Mouse (Mus musculus) cerebellum, postnatal 25 days (tissue): Measurements from ENCODE around the gene Cdc14a.

Source experiments
- DNase-seq, 2 experiments: peaks; one replicate each; pipeline ENCODE4 v3.0.0; 2021; ENCODE audit warnings: mixed read lengths in 2 of 2

Cdc14a gene

DNA sequence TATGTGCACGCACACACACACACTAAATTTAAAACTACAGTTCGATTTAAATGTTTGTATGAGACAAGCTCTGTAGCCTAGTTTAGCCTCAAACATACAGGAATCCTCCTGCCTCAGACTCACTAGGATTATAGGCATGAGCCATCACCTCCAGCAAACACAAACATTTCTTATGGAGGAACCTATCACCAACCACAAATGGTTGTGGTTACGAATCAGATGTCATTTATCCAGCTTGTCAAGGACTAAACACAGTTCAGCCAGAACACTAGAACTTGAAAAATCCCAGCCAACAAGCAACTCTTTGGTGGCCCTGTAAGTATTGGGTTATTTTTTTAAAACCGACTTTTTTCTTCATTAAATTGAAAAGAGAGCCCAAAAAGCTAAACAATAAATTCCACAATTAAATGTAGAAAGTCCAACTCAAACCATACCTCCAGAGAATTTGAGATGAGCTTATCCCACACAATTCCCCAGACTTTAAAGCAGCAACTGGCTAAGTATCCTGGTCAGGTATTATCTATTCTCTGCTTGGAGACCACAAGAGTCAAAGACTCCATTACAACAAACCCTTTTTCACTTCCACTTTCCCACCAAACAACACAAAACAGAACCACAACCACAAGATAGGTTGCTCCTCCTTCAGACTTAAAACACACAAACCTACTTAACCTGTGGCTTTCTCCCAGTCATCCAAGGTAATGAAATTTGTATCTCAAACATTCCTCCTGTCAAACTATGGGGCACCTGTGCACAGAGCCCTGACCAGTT is 10.7 kb downstream of the Cdc14a start:
- no peak for DNase-seq

DNA sequence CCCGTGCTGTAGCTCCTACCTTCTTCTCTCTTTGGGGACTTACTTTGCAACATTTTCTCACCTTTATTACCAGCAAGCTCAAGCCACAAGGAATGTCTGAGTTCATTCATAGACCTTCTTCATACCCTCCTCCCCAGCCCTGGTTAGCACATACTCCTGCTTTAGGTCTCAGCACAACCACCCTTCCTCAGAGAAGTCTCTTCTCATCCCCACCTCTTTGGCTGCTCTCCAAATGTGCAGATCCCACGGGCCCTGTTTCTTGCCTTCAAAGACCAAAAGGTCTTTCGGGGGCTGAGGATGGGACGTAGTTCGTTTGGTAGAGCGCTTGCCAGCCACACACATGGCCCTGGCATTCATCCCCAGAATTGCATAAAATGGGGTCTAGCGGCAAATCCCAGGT is 13.8 kb downstream of the Cdc14a start:
- DNase-seq: no peak

DNA sequence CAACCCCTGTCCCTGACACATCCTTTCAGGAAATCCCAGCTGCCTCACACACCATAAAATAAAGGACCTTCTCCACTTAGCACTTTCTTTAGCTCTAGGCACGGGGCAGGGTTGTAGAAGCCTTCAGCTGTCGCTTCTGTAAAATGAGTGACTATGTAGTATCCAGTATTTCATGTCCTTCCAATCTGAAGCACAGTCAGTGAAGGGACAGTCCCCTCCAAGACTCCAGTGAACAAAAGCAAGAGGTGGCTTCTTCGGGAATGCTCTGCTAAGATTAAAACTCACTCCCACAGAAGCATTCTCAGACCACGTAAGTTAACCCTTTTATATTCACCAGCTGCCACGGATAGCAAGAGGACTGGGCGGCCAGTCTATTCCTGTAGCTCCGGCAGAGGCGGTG is 14.3 kb downstream of the Cdc14a start:
- DNase-seq: no peak

DNA sequence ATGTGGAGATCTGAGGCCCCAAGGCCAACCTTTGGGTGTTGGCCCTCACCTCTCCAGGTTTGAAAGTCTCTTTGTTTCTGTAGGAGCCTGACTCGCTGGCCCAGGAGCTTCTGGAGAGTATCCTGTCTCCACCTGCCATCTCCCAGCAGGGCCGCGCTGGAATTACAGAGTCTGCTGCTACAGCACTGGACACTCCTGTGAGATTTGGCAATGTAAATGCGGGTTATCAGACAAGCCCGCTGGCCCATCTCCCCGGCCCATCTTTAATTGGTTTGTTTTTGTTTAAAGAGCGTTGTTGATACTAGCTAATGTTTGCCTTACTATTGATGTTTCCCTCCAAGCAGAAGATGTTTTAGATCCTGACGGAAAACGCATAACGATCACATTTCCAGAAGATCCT is 15.0 kb downstream of the Cdc14a start:
- DNase-seq: peak; percentile 20 to 27

DNA sequence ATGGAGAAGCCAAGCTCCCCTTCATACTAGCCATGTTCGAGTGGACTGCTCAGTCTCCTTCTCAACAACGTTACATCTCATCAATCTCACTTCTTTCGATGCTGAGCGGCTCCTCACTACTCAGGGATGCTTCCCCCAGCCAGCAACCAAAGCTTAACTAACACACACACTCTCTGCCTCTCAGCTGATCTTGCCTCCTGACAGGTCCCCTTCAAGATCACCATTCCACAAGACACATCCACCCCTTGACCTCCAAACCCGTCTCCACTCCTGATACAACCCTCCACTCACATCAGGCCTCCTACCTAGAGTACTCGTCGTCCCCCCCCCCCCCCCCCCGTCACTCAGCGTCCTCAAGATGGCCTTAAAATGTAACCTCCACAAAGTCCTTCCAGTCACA is 18.3 kb downstream of the Cdc14a start:
- DNase-seq: no peak

DNA sequence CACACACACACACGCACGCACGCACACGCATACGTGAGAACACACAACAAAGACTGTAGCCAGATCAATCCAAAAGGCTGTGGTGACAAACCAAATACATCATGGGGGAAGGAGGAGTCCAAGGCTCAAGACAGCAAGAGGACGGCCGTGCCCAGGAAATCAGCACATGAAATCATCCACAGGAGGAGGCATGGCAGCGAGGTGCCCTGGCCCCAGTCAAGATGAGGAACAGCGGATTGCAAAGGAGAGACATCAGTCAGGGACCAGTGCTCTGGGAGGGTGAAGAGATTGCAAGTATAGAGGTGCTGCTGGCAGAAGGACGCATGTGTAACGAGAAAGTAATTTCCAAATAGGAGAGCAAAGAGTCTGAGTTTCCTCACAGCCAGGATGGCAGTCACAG is 22.4 kb downstream of the Cdc14a start:
- DNase-seq: no peak

DNA sequence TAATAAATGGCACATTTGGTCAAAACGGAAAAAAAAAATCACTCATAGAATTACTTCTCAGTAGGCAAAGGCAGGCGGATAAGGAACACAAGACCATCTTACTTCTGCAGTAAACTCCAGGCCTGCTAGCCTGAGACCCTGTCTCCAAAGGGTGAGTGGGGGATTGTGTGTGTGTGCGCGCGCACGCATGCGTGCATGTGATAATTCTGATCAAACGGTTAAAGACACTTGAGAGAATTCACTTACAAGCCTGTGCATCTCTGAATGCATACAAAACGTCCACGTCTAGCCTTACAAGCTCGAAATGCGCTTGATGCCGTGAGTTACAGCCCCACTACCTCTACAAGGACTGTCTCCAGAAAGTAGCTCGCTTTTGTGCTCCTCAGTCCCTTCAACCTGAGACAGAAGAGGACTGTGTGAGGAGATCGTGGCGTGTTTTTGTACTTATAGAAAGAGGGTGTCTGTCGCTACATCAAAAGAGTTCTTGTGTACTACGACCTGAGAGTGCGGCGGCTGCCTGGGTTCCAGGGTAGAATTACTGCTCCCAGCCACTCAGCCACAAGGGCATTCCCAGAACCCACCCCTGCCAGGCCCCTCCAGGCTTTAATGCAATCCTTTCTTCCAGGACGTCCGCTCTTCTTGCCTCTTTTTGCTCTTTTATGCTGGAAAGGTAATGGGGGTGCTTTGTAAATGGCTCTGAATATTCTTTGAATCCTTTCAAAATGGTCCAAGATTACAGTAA is 24.3 kb downstream of the Cdc14a start:
- DNase-seq: no peak

DNA sequence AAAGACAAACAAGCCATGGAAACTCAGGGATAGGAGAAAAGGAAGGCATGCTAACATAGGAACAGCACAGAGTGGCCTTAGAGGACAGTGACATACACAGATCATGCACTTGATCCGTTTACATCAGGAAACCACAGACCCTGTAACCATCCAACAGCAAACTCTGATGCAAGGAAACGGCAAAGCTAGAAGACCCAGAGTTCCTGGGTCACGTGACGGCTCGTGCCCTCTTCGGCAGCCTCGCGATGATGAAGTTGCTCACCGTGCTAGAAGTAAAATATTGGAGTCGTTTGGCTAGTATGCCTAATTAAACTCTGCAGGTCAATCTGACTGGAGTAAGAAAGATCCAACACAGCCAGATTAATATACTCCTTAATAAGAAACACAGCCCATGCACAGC is 25.3 kb downstream of the Cdc14a start:
- DNase-seq: no peak

DNA sequence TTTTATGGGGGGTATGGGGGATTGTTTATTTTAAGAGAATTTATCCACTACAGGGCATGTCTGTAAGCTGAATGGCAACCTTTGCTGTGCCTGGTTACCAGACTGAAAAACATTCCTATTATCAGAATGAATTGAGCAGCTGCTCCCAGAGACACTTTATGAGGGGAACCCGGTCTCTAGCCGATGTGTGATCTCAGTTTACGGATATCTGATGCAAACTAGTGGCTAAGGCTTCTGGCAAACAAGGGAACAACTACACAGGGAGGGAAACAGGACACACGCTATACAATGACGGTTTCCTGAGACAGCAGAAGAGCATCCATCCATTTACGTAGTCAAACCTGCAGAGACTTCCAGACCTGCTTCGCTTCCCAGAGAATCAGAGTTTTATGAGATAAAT is 25.9 kb downstream of the Cdc14a start:
- no peak for DNase-seq

DNA sequence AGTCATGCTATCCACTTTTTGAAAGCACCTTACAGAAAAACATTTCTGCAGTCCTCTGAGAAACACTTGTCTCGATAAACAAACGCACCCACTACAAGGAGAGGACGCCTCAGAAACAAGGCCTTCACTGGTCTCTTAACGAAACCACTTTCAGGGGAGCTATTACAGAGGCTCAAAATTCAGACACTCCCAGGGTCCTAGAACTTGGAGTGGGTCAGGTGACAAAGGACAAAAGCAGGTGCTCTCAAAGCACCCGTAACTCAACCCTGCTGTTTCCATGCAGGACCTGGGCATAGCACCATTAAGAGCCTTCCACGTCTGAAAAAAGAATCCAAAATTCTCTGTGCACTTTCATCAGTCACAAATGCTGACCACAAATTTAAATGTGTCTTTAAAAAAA is 26.5 kb downstream of the Cdc14a start:
- DNase-seq: no peak

DNA sequence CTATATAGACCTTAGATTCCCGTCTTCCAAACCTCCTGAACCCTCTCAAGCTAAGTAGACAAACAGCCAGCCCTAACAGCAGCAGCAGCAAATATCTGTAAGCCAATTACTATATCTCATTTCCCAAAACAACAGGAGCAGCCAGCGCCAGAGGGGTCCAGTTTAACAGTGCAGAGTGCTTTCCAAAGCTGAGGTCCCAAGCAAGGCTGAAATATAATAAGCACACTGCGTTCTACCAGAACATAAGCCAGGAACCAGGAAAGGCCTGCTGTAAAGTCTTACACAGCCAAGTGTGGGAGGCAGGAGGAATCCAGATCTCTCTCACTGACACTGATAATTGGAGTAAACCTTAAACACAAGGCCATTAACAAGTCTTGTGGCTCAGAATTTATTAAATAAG is 27.3 kb downstream of the Cdc14a start:
- no peak for DNase-seq

DNA sequence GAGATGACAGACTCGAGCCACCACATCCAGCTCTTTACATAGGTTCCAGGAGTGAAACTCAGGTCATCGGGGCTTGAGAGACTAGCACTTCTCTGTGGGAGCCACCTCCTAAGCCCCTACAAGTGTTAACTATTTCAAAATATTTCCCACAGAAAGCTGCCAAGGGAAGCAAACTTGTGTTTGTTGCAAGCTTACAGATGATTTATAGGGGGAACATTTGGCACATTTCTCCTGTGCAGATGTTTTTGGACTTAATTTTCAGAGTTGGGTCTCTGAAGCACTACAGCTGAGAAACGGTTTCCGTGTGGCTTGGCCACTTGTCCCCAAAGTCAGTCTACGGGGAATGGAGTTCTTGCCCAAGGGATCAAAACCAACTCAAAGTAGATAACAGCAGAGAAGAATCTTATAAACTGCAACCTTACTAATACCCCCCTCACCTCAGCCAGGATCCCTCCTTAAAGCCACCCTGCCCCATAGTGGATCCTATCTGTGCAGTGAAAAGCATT is 28.9 kb downstream of the Cdc14a start:
- no peak for DNase-seq

DNA sequence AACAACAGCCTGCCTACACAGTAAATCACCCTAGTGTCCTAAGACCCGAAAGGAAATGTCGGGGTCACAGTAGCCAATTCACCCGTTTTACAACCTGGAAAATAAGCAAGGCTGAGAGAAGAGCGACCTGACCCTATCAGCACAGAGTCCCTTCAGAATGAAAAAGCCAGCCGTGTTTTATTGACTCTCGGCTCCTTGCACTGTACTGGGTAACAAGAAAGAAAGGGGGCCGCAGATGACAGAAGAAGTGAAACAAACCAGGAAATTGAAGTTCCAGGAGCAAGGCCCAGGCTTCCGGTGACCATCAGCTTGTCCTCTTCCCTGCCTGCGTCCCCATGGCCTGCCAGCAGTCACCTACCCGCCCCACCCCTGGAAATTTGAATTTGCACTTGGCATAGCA is 32.4 kb downstream of the Cdc14a start:
- no peak for DNase-seq

DNA sequence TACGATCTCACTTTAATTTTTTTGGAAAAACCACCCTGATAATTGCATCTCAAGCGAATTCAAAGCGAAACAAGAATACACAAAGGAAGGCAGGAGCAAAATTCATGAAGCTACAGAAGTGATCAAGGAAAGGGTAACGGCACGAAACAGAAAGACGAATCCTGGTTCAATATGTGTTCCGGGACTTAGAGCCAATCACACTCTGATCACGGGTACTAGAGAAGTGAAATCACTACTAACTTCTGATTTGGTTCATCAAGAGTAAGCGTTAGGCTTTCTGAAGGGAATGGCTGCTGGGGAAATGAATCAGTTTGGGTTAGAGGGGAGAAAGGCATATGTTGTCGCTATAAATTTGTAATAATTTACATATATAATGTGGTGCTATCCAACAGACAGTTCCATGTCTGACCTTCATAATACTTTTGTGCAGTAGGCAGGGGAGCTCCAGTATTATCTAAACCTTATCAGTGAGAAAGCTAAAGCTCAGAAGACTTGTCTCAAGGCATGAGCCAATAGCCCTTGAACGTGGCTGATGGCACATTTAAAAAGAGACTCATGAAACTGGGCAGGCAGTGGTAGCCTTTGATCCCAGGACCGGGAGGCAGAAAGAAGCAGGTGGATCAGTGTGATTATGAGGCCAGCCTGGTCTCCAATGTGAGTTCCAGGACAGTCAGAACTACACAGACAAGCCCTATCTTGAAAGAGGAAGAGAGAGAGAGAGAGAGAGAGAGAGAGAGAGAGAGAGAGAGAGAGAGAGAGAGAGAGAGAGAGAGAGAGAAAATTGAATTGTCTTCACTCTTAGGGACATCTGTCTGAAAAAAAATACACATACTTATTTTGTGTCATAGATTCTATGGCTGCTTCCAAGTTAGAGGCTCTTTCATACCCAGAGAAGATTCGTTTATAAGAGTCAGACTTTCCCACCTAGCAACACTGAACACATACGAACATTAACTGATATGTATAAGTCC is 34.0 kb downstream of the Cdc14a start:
- DNase-seq: no peak

DNA sequence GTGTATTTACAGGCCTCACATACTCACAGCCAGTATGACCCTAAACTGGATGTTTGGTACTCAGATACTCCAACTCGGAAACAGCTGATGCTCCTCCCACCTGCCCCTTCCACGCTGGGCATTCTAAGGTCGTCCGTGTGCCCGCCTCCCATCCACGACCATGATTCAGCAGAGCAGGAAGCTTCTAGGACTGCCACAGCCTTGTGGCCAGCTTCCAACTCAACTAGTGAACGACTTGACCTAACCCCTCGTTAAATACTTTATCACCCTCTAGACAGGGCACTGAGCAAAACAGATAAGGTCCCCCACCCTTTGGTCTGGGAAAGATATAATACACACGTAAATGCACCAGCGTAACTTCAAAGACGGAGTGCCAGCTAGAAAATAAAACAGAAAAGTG is 35.0 kb downstream of the Cdc14a start:
- DNase-seq: no peak

DNA sequence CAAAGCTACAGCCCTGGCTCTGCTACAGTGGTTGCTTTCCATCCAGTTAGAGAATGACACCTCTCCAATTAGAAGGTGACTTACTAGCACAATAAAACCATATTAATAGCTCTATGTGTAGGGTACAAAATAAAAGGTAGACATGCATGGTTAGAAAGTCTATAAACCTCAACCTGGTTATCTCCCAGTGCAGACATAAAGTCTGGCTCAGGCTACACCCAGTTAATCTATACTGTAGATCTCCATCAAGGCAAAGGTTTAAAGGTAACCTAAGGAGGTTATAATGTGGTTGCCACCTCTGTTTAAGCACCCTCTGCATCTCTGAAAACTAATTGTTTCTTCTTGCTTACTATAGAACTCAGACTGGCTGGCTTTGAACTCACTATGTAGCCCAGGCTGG is 36.9 kb downstream of the Cdc14a start:
- no peak for DNase-seq

DNA sequence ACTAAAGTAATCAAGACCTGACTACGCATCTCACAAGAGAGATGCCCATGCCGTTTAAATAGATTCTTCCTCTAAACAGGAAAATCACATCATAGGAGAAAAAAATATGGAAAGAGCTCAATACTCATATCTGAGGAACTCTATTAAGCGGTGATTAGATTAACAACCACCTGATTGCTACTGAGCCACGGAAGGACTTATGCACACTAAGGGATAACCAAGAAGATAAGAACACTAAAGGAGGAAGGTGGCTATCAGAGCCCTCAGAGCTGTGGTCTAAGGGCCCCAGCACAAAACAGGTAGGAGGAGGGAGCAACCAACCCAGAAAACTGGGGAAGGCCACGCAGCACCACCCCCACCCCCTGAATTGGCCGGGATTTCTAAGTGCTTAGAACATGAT is 37.5 kb downstream of the Cdc14a start:
- DNase-seq: no peak

DNA sequence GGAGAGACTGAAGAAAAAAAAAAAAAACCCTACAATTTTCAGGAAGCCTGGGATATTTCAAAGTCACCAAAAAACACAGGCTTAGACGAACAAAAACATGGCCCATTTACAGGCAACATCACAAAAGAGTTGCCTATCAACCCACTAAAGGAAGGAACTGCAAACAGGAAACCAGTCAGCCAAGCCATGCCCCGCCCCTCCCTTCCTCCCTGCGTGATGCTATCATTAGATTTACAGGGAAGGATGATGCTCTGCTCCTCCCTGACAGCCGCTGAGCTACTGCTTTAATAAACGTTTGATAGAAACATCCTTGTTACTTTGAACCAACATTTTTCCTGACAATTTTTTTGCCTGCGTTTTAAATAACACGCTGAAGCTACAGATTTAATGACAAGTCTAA is 39.5 kb downstream of the Cdc14a start:
- no peak for DNase-seq

DNA sequence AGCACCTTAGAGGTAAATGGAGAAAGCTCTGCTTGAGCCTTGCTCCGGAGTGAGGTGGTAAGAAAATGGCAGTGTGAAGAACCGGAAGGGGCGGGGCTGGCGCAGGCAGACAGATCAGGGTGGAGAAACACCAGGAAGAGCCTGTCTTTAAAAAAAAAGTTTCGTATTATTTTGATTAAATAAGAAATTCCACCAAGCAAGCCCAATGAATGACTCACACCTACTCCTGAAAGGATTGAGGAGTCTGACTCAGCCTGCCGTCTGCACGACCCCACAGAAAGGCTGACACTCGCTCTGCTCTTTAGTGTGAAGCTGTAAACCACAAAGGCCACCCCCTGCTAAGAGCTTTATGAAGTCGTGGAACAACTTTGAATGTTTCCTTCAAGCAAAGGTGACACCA is 43.5 kb downstream of the Cdc14a start:
- DNase-seq: no peak

DNA sequence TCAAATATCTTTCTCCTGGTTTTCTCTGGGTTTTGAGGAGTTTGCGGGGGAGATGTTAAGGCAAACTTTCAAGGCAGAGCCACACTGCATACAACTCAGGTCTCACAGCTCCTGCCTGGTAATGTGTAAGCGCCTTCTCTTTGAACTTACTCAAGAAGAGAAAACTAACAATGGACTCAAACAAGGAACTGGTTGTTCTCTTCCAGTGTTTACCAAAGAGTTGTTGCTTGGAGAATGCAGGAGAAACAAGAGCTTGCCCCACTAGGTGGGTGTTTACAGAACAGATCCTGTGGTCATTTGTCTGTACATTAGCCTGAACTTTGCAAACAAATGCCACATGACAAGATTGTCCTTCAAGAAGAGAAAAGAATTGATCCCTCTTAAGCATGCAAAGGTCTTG is 48.4 kb downstream of the Cdc14a start:
- no peak for DNase-seq

DNA sequence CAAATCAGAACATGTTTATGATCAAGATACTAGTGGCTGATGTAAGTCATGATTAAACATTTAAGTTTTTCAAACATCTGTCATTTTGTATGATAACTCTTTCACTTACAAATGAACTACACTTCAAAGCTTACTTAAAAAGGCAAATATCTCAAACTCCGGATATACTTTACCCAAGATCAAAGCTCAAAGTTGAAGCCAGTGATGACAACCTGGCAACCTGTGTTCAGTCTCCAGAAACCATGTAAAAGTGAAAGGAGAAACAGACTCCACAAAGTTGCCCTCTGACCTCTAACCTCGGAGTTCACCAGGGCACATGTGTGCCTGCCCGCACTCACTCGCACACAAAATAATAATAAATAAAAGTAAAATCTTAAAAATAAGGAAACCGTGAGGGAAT is 49.3 kb downstream of the Cdc14a start:
- DNase-seq: no peak

DNA sequence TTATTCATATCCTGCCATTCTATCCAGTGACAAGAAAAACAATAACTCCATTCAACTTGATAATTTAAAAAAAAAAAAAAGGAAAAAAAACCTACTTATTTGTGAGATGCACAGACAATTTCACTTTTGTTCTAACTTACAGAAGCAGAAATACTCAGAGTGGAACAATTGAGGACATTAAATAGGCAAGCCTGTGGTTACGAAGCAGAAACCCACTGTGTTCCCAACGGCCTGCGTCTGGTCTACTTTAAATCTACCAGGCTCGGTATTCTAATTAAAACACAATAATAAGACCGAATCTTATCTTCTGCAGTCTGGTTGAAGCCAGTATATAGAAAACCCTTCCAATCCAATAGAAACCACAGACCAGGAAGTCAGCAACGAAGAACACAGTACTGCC is 50.6 kb downstream of the Cdc14a start:
- DNase-seq: no peak

DNA sequence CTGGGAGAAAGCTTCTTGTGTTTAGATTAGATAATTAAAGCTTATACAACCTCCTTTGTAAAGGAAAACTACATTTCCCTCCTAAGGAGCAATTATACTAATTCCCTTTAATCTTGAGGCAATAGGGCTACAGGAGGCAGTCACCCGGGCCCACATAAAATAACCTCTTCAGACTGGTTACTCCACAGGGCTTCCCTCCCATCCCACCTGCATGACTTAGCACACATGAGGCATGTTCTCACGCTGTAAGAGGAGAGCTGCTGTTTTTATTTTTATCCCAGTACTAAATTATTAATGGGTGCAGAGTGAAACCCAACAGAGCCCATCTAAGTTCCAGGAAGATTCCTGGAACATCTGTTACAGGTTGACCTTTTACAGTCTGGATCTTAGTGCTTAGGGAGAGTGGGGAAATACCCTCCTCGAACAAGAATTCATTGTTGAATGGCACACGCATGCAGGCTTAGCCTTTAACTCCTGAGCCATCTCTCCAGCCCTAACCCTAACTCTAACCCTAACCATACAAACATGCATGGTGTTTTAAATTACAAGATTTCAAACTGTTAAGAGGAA is 54.9 kb downstream of the Cdc14a start:
- DNase-seq: no peak
